1 mouse cellular context compared by ENCODE assay signal in the genomic region with DNA sequence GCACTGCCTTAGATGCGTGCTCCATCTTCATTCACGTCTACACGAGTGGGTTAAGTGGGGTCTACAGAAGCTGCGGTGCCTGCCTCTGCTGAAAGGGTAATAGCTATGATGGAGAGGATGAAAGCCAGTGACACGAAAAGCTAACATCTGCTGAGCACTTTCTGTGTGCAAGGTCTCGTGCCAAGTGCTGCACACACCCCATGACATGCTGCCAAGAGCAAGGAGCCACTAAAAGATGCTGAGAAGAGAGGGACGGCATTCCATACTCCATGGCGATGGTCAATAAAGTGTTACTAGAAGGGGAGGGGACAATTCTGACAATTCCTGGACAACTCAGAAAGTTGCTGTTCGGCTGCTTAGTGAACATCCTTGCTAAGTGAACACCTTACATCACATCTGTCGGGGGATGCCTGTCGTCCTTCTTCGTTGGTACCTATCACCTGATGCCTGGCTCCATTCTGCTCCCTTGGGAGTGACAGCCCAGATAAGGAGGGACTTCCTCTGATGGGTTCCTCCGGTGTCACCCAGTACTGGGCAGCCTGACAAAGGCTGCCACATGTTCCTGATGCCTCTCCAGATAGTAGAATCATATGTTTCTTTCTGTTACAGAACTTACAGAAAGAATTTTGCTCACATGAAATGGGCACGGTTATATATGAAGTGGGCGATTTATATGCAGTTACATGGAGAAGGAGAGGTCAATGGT.
TF ChIP-seq lines count a peak whose summit lies in the region.

No protein-coding gene starts in this region.

TF ChIP-seq in MEL, 35 proteins besides CTCF, POLR2A, EP300 and RAD21 (continued from another document):
- 0 out of 2 replicates have a peak, but pooled peaks have one; percentile 29 for TF ChIP-seq ELF1 (IDR thresholded peaks at IDR 0.05; ENCODE audit: low read depth, low read length)
